Mouse (Mus musculus) T-helper 2 cell (primary cell): Measurements from ENCODE around the gene Zfp688.
"Not testable (repeated sequence)": the region's sequence is repeated elsewhere in the genome, so short reads cannot be mapped to it uniquely, and the experiment has no call there.

ENCODE experiments used
- in situ Hi-C: fragments of 300-600 bp; cut with MboI, MseI; formaldehyde crosslinking; loops from one replicate; pipeline ENCODE4 v1.15.1; 2025; ENCODE audit warnings: high pct_unique_total_duplicates

The Zfp688 gene

GRCm38 (mm10) chr7:127421388-127422191, at the start of gene Zfp688:
TSS of gene Zfp688 (minus strand) at chr7:127422068.
- in situ Hi-C loops: no loop called here

DNA sequence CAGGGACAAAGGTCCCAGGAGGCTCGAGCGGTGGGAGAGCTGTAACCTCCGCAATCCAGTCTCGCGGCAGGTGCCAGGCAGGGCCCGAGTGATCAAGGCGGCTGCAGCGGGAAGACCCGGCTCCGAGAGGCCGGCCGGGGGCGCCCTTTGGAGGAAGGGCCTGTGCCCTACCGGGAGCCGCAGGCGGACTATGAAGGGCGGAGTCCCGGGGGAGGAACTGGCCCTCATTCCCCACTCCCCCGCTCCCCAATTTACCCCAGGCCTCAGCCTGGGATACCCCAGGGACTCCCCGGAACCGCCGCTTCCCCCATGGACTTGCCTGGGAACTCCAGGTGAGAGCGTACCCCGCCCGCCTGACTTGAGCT, 49.8 kb upstream of the Zfp688 start:
- in situ Hi-C loops: no loop called here

DNA sequence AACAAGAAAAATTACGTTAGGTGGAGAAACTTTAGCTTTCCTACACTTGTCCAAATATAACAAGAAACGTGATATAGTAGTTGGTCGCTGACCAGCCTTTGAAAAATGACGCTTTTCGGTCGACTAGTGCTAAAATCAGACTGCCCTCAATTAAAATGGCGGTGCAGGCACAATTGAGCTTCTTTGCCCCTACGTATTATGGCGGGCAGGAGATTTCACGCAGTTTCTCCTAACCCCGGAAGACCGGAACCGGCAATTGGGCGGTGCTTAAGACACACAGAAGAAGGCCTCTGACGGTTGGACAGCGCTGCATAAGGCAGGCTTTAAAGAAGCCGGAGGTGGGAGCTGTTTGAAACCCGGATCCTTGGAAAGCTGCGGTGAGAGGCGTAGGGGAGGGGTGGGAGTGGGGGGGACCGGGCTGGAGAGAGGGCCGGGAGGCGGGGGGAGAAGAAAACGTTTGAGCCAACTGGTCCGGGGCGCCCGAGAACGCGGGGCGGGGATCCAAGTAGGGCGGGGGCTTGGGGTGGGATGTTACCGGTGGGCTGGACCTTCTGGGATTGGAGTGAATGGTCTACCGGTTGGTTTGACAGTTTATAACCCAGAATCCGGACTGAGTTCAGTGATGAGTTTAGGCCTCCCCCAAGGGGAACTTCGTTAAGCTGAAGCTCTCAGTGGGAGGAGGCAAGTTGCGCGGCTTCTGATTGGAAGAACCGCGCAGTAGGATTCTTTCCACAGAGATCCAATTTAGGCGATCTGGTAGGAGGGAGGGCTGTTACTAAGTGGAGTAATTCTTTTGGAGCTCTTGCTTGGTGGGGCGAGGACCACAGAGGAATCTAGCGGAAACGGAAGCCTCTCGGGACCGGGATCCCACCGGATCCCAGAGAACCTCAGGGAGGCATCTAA, 49.1 kb upstream of the Zfp688 start:
- in situ Hi-C loops: no loop called here

DNA sequence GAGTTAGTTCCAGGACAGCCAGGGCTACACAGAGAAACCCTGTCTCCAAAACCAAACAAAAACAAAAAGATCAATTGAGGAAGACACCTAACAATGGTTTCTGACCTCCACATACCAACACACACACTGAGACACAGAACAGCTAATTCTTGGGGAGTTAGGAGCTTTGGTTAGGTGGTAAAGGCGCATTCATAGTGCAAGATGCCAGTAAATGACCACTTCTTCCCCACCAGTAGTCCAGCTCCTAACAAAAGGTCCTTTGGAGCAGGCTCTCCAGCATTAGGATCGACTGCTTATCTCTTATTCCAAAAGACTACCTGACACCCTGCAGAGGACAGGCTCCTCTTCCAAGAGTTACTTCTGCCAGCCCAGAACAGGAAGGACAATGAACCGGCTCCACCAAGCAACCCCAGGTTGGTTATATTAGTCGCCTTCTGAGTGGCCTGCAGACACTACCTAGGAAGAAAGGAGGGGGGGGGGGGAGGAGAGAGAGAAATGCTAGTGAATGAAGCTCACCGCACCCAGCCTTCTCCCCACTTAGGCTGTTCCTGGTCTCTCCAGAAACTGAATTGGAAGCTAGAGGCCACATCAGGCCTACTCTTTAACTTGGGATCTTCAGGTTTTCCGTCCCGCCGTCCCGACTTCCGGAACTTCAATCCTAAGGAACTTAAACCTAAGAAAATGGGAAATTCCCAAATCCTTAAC, 48.3 kb upstream of the Zfp688 start:
- in situ Hi-C loops: no loop called here

DNA sequence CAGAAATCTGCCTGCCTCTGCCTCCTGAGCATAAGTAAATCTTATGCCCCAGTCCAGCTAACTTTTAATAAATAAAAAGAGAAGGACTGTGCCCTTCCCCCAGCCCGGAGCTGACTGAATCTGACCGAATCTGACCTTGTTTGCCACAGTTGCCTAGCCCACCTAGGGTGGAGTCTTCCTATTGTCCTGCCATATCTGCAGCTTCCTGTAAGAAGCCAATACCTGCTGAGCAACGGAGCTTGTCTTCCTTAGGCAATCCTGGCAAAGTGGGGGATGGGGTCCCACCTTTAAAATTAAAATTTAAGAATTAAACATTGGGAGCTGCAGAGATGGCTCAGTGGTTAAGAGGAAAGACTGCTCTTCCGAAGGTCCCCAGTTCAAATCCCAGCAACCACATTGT, 44.7 kb upstream of the Zfp688 start:
- in situ Hi-C loops: no loop called here

DNA sequence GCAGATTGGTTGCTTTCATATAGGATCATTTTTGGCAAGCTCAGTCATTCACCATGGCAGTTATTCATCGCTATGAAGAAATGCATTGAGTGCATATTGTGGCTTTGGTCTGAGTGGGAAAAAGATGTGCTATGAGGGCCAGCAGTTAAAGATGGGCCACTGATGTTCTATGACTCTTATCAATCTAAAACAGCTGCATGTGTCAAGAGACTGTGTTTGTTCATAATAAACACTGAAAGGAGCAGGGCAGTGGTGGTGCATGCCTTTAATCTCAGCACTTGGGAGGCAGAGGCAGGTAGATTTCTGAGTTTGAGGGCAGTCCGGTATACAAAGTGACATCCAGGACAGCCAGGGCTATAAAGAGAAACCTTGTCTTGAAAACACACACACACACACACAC, 43.8 kb upstream of the Zfp688 start:
- in situ Hi-C loops: not testable (repeated sequence)

DNA sequence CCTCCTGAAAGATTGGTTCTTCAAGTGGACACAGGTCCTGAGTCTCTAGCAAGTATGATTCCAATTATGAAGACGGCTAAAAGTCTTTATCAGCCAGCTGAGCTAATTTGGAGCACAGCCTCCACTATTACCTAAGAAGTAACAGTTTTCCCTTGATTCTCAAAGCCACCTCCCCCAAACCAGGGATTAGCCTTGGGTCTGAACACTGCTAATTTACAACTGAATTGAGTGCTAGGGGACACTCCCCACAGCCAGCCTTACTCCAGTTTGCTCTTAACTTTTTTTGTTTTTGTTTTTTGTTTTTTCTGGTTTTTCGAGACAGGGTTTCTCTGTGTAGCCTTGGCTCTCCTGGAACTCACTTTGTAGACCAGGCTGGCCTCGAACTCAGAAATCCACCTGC, 43.3 kb upstream of the Zfp688 start:
- in situ Hi-C loops: no loop called here

- in situ Hi-C loops: not testable (repeated sequence)
Measured at GRCm38 (mm10) chr7:127459311-127459710, 37.4 kb upstream of the Zfp688 start, which contains the start of gene Prr14. TSS of gene Prr14 (plus strand) at chr7:127459611.

- in situ Hi-C loops: not testable (repeated sequence)
Measured at GRCm38 (mm10) chr7:127458371-127459122, 36.7 kb upstream of the Zfp688 start.

DNA sequence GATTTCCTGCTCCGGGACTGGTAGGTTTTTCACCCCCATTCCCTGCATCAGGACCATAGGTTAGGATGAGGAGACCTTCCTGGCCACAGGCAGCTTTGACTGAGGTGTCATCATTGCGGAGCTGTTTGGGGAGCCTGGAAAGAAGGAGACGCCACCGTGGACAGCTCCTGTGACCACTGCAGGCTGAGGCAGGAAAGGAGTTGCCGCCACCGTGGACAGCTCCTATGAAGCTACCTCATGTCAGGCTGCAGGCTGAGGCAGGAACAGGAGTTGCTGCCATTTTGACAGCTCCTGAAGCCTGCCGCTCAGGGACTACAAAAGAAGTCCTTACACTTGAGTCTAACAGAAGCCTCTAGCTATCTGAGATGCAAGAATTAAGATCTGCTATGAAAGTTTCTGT, 33.0 kb upstream of the Zfp688 start:
- in situ Hi-C loops: no loop called here

GRCm38 (mm10) chr7:127453056-127453455, 31.2 kb upstream of the Zfp688 start:
- in situ Hi-C loops: no loop called here

GRCm38 (mm10) chr7:127449966-127450365, 28.1 kb upstream of the Zfp688 start:
- in situ Hi-C loops: no loop called here

DNA sequence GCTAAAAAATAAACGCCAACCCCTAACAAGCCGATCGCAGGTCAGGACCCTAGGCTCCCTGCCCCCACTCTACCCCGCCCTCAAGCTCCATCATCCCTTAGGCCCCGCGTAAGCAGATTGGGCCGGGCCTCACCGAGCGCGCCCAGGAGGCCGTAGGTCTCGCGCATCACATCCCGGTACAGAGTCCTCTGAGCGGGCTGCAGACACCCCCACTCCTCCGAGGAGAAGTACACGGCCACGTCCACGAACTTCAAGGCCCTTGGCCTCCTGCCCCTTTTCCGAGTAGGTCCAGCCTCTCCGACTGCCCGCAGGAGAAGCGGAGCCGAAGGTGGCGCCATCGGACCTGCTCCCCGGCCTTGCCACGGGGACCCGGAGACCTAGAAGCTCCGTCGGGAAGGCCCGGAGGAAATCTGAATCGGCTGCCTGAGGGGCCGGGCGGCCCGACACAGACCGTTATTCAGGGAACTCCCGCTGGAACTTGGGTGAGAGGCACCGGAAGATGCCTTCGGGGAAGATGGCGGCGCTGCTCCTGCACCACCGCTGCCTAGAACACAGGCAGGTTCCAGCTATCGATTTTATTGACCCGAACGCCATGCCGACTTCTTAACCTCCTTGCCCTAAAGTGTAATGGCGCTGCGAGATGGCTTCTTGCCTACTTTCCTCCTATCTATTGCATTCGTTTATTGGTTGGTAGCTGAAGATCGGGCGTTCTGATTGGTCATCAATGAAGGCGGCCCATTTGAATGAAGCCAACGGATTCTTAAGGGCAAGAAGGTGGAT, 26.8 kb upstream of the Zfp688 start, which contains the start of gene Zfp689:
TSS of gene Zfp689 (minus strand) at position 638 of the 780 bp plus-strand sequence.
- in situ Hi-C loops: no loop called here

GRCm38 (mm10) chr7:127443976-127444375, 22.1 kb upstream of the Zfp688 start:
- in situ Hi-C loops: no loop called here

DNA sequence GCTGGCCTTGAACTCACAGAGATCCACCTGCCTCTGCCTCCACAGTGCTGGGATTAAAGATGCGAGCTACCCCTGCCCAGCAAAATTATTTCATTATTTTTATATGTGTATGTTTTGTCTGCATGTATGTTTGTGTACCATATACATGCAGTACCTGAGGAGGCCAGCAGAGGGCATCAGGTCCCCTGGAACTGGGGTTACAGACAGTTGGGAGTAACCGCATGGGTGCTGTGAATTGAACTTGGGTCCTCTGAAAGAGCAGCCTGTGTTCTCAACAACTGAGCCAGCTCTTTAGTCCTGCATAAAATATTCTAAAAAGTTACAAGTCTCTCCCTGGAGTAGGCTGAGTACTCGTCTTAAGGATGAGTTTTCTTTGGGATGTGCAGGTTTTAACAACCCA, 15.9 kb upstream of the Zfp688 start:
- in situ Hi-C loops: loop anchor here (5.0 kb wide), 1 partner anchor 65 kb away; no protein-coding TSS in a partner anchor

- in situ Hi-C loops: loop anchor here (5.0 kb wide), 1 partner anchor 67 kb away; no protein-coding TSS in a partner anchor
Measured at GRCm38 (mm10) chr7:127435206-127435605, 13.3 kb upstream of the Zfp688 start.

DNA sequence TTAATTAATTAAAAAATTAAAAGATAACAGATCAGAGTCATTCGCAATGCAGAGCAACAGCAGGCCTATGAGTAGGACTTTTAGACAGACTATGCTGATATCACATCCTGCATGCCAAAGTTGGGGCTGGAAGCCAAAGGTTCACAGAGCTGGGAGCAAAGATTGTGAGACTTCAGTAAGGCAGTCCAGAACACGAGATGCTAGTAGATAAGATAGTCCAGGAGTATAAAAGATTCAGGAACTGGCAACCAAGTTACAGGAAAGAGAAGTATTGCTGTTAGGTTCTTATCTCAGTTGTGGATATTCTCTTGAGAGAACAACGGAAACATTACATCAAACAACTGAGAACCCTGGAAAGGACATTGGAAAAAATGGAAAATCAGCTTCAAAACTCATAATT, 4.5 kb upstream of the Zfp688 start:
- in situ Hi-C loops: no loop called here

DNA sequence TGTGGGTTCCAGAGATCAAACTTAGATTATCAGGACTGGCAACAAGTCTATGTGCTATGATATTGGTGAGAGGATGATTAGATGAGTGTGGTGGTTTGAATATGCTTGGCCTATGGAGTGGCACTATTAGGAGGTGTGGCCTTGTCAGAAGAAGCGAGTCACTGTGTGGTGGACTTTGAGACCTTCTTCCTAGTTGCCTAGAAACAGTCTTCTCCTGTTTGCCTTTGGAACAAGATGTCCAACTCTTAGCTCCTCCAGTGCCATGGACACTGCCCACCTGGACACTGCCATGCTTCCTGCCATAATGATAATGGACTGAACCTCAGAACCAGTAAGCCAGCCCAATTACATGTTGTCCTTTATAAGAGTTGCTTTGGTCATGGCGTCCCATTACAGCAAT, 4.0 kb upstream of the Zfp688 start:
- in situ Hi-C loops: no loop called here

- in situ Hi-C loops: no loop called here
Measured at GRCm38 (mm10) chr7:127425291-127425690, 3.4 kb upstream of the Zfp688 start.

DNA sequence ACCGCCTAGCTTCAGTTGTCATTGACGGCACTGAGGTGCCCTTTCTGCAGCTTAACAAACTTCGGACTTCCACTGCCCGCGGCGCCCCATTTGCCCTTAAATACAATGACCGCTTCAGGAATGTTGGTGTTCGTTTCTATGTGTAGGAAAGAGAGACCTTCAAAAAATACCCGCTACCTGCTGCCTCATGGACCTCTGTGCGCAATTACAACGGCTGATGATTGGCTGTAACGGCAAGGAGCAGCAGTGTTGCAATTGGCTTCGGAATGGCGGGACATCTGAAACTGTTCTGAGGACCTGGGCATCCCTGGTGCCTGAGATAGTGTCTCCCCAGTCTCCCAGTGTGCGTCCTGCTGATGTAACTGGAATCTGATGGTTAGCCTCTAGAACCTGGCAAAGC, 379 bp upstream of the Zfp688 start:
- in situ Hi-C loops: no loop called here
